Mouse (Mus musculus): ENCODE measurements around the gene Ptprm. TPM values are rescaled to one million over a fixed set of nuclear protein-coding genes. Genes with fewer than 3 reads are reported as not detected.
"Not testable (repeated sequence)": the region's sequence is repeated elsewhere in the genome, so short reads cannot be mapped to it uniquely, and the experiment has no call there.

The Ptprm gene
- polyA plus RNA-seq, 1 experiment, result 20.1 TPM

- no peak for DNase-seq (ENCODE audit: low read depth)
- no peak for TF ChIP-seq POLR2A (IDR thresholded peaks at IDR 0.05; ENCODE audit: borderline replicate concordance, extremely low read depth, insufficient read depth, insufficient read length, poor library complexity, severe bottlenecking)
- TF ChIP-seq CTCF (IDR thresholded peaks at IDR 0.05; ENCODE audit: borderline replicate concordance, extremely low read depth, insufficient read depth, insufficient read length), result no peak
Observed at GRCm38 (mm10) chr17:66852496-66852895, 501.8 kb downstream of the Ptprm start.

- not testable (repeated sequence) for DNase-seq (ENCODE audit: low read depth)
Observed at GRCm38 (mm10) chr17:66847011-66847410, 507.2 kb downstream of the Ptprm start.

DNA sequence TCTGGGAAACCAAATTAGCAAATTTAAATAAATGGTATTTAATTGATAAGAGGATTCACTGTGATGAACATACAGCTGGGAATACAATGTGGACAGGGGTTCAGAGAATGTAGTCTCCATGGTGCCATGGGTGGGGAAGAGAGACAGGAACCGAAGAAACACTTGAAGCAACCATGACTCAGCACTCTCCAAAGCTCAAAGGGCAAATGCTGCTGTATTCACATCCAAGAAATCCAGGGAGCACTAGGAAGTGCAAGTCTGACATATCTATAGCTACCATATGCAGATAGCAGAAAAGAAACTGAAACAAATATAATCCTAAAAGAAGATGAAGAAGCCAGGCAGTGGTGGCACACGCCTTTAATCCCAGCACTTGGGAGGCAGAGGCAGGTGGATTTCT, 531.9 kb downstream of the Ptprm start:
- TF ChIP-seq POLR2A (IDR thresholded peaks at IDR 0.05; ENCODE audit: borderline replicate concordance, extremely low read depth, insufficient read depth, insufficient read length, poor library complexity, severe bottlenecking), result no peak
- TF ChIP-seq CTCF (IDR thresholded peaks at IDR 0.05; ENCODE audit: borderline replicate concordance, extremely low read depth, insufficient read depth, insufficient read length), result no peak

GRCm38 (mm10) chr17:66817380-66817779, 536.9 kb downstream of the Ptprm start:
- TF ChIP-seq POLR2A (IDR thresholded peaks at IDR 0.05; ENCODE audit: borderline replicate concordance, extremely low read depth, insufficient read depth, insufficient read length, poor library complexity, severe bottlenecking) (no peak), CTCF (IDR thresholded peaks at IDR 0.05; ENCODE audit: borderline replicate concordance, extremely low read depth, insufficient read depth, insufficient read length) (no peak)
- DNase-seq (ENCODE audit: low read depth), result no peak

More for the DNA sequence above, 531.9 kb downstream of the Ptprm start:
- DNase-seq (ENCODE audit: low read depth), result no peak

- peak; percentile 57 for DNase-seq (ENCODE audit: low read depth)
- TF ChIP-seq POLR2A (IDR thresholded peaks at IDR 0.05; ENCODE audit: borderline replicate concordance, extremely low read depth, insufficient read depth, insufficient read length, poor library complexity, severe bottlenecking) (no peak), CTCF (IDR thresholded peaks at IDR 0.05; ENCODE audit: borderline replicate concordance, extremely low read depth, insufficient read depth, insufficient read length) (no peak)
Observed at GRCm38 (mm10) chr17:66815921-66816320, 538.3 kb downstream of the Ptprm start.

DNA sequence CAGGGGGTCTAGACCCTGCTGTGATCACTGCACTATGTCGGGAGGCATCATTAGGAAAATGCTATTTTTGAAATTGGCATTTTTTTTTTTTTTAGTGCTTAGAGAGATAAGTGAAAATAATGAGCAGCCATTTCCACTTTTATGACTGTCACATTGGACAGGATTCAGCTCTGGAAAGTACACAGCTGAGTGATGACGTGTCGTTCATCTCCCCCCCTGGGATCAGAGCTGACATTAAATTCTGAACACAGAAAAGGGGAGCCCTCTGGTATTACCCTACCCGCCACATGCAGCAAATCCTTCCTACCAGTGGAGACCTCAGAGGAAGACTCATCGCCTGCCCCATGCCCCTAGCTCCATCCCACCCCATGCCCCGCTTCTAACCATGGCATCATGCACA, 540.5 kb downstream of the Ptprm start:
- no peak for TF ChIP-seq POLR2A (IDR thresholded peaks at IDR 0.05; ENCODE audit: borderline replicate concordance, extremely low read depth, insufficient read depth, insufficient read length, poor library complexity, severe bottlenecking)
- no peak for TF ChIP-seq CTCF (IDR thresholded peaks at IDR 0.05; ENCODE audit: borderline replicate concordance, extremely low read depth, insufficient read depth, insufficient read length)
- DNase-seq (ENCODE audit: low read depth), result peak; percentile 50

- no peak for TF ChIP-seq POLR2A (IDR thresholded peaks at IDR 0.05; ENCODE audit: borderline replicate concordance, extremely low read depth, insufficient read depth, insufficient read length, poor library complexity, severe bottlenecking)
- no peak for TF ChIP-seq CTCF (IDR thresholded peaks at IDR 0.05; ENCODE audit: borderline replicate concordance, extremely low read depth, insufficient read depth, insufficient read length)
Observed at GRCm38 (mm10) chr17:66813346-66813745, 540.9 kb downstream of the Ptprm start.

GRCm38 (mm10) chr17:66809786-66810185, 544.5 kb downstream of the Ptprm start:
- TF ChIP-seq CTCF (IDR thresholded peaks at IDR 0.05; ENCODE audit: borderline replicate concordance, extremely low read depth, insufficient read depth, insufficient read length), result no peak
- no peak for DNase-seq (ENCODE audit: low read depth)

More at GRCm38 (mm10) chr17:66813346-66813745, 540.9 kb downstream of the Ptprm start:
- DNase-seq (ENCODE audit: low read depth), result no peak

DNA sequence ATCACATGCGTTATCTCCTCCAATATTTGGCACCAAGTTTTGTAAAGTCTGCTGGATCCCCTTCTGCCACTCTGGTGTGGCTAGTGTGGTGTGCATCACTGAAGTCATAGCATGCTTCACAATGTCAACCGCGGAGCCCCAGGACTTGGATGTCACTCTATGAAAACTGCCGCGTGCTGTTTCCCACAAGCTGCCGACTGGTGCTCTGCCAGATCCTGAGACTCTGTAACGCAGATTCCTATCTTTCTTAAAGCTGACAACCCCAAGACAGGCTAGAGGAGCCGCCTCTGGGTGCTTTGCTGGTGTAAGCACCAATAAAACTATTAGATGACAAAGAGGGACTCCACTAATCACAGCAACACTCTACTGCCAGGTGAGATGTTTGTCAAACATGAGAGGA, 546.1 kb downstream of the Ptprm start:
- no peak for TF ChIP-seq CTCF (IDR thresholded peaks at IDR 0.05; ENCODE audit: borderline replicate concordance, extremely low read depth, insufficient read depth, insufficient read length)
- TF ChIP-seq POLR2A (IDR thresholded peaks at IDR 0.05; ENCODE audit: borderline replicate concordance, extremely low read depth, insufficient read depth, insufficient read length, poor library complexity, severe bottlenecking), result no peak
- DNase-seq (ENCODE audit: low read depth), result peak; percentile 50

DNA sequence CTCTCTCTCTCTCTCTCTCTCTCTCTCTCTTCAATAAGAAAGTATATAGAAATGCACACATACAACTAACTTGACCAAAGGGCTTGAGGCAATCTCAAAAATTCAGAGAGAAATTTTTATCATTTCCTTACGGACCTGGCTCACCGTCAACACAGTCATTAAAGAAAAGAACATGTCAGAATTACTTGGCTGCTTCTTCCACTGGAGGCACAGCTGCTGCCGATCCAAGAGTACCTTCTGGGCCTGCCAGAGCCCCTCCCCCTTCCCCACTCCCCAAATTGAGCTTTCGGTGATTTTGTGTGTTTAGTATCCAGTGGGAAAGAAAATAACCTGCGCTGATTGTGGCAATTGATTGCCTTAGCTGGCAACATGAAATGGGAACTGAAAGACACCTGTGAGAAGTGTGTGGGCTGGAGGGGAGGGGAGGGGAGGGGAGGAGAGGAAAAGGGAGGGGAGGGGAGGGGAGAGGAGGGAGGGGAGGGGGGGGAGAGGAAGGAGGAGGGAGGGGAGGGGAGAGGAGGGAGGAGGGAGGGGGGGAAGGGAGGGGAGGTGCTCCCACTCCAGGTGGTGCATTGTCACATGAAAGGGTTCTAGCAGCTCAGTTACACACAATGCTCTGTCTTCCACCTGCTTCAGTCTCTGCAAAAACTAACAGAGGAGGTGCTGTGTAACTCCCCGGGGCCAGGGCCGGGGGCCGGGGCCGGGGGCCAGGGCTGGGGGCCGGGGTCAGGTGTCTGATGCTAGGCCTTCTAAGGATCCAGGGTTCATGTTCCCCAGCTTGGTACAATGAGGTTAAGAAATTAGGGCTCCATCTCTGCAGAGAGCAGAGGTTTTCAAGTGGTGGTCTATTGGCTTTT, 552.2 kb downstream of the Ptprm start:
- TF ChIP-seq POLR2A (IDR thresholded peaks at IDR 0.05; ENCODE audit: borderline replicate concordance, extremely low read depth, insufficient read depth, insufficient read length, poor library complexity, severe bottlenecking) (no peak), CTCF (IDR thresholded peaks at IDR 0.05; ENCODE audit: borderline replicate concordance, extremely low read depth, insufficient read depth, insufficient read length) (no peak)
- peak; percentile 67 for DNase-seq (ENCODE audit: low read depth)

GRCm38 (mm10) chr17:66800231-66800630, 554.0 kb downstream of the Ptprm start:
- DNase-seq (ENCODE audit: low read depth), result no peak
- TF ChIP-seq POLR2A (IDR thresholded peaks at IDR 0.05; ENCODE audit: borderline replicate concordance, extremely low read depth, insufficient read depth, insufficient read length, poor library complexity, severe bottlenecking) (no peak), CTCF (IDR thresholded peaks at IDR 0.05; ENCODE audit: borderline replicate concordance, extremely low read depth, insufficient read depth, insufficient read length) (no peak)

DNA sequence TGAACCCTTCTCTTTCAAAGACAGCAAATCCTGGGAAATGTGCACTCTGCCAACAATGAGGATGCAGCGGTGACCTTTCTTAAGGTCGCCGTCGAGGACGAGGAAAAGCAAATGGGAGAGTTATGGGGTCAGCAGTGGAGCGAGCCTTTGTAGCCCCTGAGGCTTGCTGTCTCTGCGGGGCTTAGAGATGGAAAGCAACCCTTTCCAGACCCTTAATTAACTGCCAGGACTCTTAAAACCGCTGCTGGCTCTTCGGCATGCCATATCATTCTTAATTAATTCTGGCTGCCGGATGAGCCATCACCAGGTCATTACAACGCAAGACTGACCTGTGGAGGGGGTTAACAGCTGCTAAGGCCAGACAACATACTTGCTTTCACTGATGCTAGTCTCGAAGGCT, 568.1 kb downstream of the Ptprm start:
- TF ChIP-seq CTCF (IDR thresholded peaks at IDR 0.05; ENCODE audit: borderline replicate concordance, extremely low read depth, insufficient read depth, insufficient read length) (no peak), POLR2A (IDR thresholded peaks at IDR 0.05; ENCODE audit: borderline replicate concordance, extremely low read depth, insufficient read depth, insufficient read length, poor library complexity, severe bottlenecking) (no peak)
- DNase-seq (ENCODE audit: low read depth), result no peak

Measured in brain, embryonic 14.5 days (tissue).